Mouse (Mus musculus) heart, adult 2 months (tissue): ENCODE results near the gene Obp2b. TPM values are rescaled to one million over a fixed set of nuclear protein-coding genes. Genes with fewer than 3 reads are reported as not detected.

ENCODE experiments used
- DNase-seq, 2 experiments: peaks; one replicate each; pipeline ENCODE4 v3.0.0; 2021
- H3K27ac ChIP-seq: fragments of 200-600 bp; 2 replicates; pipeline ENCODE4 v1.8.1; 2022
- H3K27me3 ChIP-seq: fragments of 200-500 bp; 2 replicates; pipeline ENCODE4 v1.6.1; 2012; ENCODE audit warnings: mild to moderate bottlenecking, low read length, inconsistent platforms, mixed read lengths; ENCODE audit not compliant: control insufficient read depth, insufficient read depth
- H3K36me3 ChIP-seq: fragments of 200-500 bp; 2 replicates; pipeline ENCODE4 v1.6.1; 2012; ENCODE audit warnings: low read length, inconsistent platforms; ENCODE audit not compliant: control insufficient read depth, insufficient read depth
- H3K4me1 ChIP-seq: fragments of 200-500 bp; 2 replicates; pipeline ENCODE4 v1.6.1; 2011; ENCODE audit warnings: low read length; ENCODE audit not compliant: control insufficient read depth, insufficient read depth
- H3K4me3 ChIP-seq: fragments of 200-600 bp; 2 replicates; pipeline ENCODE4 v1.8.1; 2022
- H3K79me2 ChIP-seq: fragments of 200-500 bp; replicated peaks from 2 replicates; pipeline ENCODE4 v1.6.1; 2012; ENCODE audit warnings: mild to moderate bottlenecking, inconsistent platforms, low read length, moderate library complexity, mixed read lengths; ENCODE audit not compliant: control insufficient read depth, insufficient read depth
- H3K9ac ChIP-seq: fragments of 200-500 bp; 2 replicates; pipeline ENCODE4 v1.6.1; 2012; ENCODE audit warnings: low read depth, mild to moderate bottlenecking, control low read depth, inconsistent platforms, low read length, mixed read lengths
- CTCF ChIP-seq: fragments of 200-600 bp; IDR thresholded peaks from 2 replicates; pipeline ENCODE4 v1.8.1; 2022; ENCODE audit warnings: antibody characterized with exemption, mild to moderate bottlenecking, moderate library complexity
- EP300 ChIP-seq: fragments of 200-500 bp; IDR thresholded peaks from 2 replicates; pipeline ENCODE4 v1.6.1; 2011; ENCODE audit warnings: low read depth, low read length, control low read depth; ENCODE audit not compliant: insufficient read depth
- POLR2A ChIP-seq: fragments of 200-500 bp; IDR thresholded peaks from 2 replicates; pipeline ENCODE4 v1.6.1; 2011; ENCODE audit warnings: mild to moderate bottlenecking, low read depth, low read length, control low read depth; ENCODE audit not compliant: insufficient read depth
- WGBS: fragments of 180-500 bp; shearing (Covaris S2); methylation state at CpG from one replicate; pipeline ENCODE4 v1.1.7; 2018; 5-methylcytosine and 5-hydroxymethylcytosine counted together
- intact Hi-C: fragments of 180-260 bp; cut with DNase I; formaldehyde crosslinking; loops from one replicate; pipeline ENCODE4 v1.15.1; 2025
- polyA plus RNA-seq: library from polyadenylated mRNA; depleted of rRNA; stranded (reverse); fragments of >200 nt; gene quantifications from 2 replicates; pipeline ENCODE4 v1.2.3, GENCODE M21; 2012
- total RNA-seq, 2 experiments: library from RNA; stranded (reverse); gene quantifications; 2 replicates each; pipeline ENCODE4 v1.2.3; 2021

Gene Obp2b
- total and polyA plus RNA-seq, 3 experiments, result not detected

DNA sequence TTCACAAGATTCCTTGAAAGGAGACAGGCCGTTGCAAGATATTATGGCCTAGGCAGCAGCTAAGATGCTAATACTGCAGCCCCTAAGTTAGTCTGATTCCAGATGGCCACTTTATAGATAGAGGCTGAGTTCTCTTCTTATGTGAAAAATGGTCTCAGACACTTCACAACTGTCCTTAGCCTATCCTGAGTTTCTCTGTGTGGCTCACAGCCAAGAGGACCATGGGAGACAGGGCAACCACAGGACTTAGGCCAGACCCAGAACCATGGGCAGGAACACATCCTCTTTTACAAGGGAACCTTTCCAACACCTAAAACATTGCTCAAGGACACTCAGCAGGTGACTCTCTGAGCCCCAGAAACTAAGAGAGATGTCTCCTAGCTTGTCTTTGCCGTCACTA lies 36.7 kb downstream of the Obp2b start:
- H3K27me3 ChIP-seq, result no peaks in the 10 kb centered on the region
- WGBS, result 80% methylated on average over 2 of the region's 2 CpGs
- no peak for DNase-seq

DNA sequence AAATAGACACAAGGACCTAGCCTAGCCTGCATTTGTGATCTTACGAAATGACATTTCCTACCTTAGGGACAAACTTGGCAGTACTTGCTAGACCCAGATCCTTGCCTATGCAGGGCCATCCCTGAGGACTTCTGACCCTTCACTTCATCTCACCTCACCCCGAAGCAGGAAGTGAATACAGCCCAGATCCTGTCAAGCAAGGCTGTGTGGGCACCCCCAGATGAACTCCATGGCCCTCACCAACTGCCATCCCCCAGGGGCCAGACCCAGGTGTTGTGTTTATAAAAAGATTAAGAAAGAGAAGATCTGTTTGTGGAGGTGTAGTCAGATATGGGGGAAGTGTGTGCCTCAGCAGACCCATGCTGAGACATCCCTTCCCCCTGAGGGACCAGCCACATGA lies 37.8 kb downstream of the Obp2b start:
- TF ChIP-seq CTCF, result no peak
- TF ChIP-seq EP300, result no peak
- no peak for TF ChIP-seq POLR2A
- intact Hi-C loops, result no loop called here
- Histone ChIP-seq H3K36me3 (no peaks in the 10 kb centered on the region), H3K4me1 (no peaks in the 10 kb centered on the region), H3K9ac (no peak overlapping the region), H3K27me3 (no peaks in the 10 kb centered on the region), H3K27ac (no peak overlapping the region), H3K79me2 (no peaks in the 10 kb centered on the region), H3K4me3 (no peak overlapping the region)
- no peak for DNase-seq
- 64% methylated on average over 2 of the region's 2 CpGs for WGBS

More for the DNA sequence above, 36.7 kb downstream of the Obp2b start:
- H3K9ac ChIP-seq, result no peak overlapping the region
- no peaks in the 10 kb centered on the region for H3K79me2 ChIP-seq
- no peak overlapping the region for H3K4me3 ChIP-seq
- TF ChIP-seq POLR2A (no peak), EP300 (no peak), CTCF (no peak)
- H3K27ac ChIP-seq, result no peak overlapping the region
- H3K36me3 ChIP-seq, result no peaks in the 10 kb centered on the region
- intact Hi-C loops, result no loop called here
- no peaks in the 10 kb centered on the region for H3K4me1 ChIP-seq

- 73% methylated on average over 3 of the region's 3 CpGs for WGBS
- no peak for DNase-seq
- H3K79me2 ChIP-seq, result no peaks in the 10 kb centered on the region
- no peaks in the 10 kb centered on the region for H3K27me3 ChIP-seq
- no peaks in the 10 kb centered on the region for H3K36me3 ChIP-seq
- no peak overlapping the region for H3K9ac ChIP-seq
- H3K4me3 ChIP-seq, result no peak overlapping the region
- H3K4me1 ChIP-seq, result no peaks in the 10 kb centered on the region
- no peak overlapping the region for H3K27ac ChIP-seq
- no peak for TF ChIP-seq CTCF
- no peak for TF ChIP-seq POLR2A
- no peak for TF ChIP-seq EP300
- intact Hi-C loops, result no loop called here
Measured at GRCm38 (mm10) chr2:25775991-25776390, 39.2 kb downstream of the Obp2b start.

DNA sequence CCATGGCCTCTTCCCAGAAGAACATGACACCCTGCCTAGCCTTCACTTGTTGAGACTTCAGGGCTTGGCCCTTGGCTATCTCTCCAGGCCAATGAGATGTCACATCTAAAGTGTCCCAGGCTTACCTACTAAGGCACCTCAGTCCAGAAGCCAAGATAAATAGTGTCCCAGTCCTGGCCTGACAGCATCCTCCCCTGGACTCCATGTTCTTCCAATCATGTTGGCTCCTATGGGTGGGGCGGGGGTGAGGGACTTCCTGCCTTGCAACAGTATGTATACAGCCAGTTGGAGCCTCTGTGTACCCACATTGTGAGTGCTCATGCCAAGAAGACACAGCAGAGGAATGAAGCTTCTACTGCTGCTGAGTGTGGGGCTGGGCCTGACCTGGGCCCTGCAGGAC lies 39.9 kb downstream of the Obp2b start, which contains the start of gene Lcn11:
Gene Lcn11, plus strand, starts transcription at position 301 of the 400 bp plus-strand sequence.
- Histone ChIP-seq H3K4me1 (no peaks in the 10 kb centered on the region), H3K9ac (no peak within 1 kb of the TSS), H3K36me3 (no peaks in the 10 kb centered on the region), H3K27me3 (no peaks in the 10 kb centered on the region), H3K79me2 (no peaks in the 10 kb centered on the region), H3K4me3 (no peak within 1 kb of the TSS), H3K27ac (no peak within 1 kb of the TSS)
- intact Hi-C loops, result no loop called here
- no peak for TF ChIP-seq EP300
- WGBS, result 83% methylated on average over 1 of the region's 1 CpGs
- no peak for DNase-seq

DNA sequence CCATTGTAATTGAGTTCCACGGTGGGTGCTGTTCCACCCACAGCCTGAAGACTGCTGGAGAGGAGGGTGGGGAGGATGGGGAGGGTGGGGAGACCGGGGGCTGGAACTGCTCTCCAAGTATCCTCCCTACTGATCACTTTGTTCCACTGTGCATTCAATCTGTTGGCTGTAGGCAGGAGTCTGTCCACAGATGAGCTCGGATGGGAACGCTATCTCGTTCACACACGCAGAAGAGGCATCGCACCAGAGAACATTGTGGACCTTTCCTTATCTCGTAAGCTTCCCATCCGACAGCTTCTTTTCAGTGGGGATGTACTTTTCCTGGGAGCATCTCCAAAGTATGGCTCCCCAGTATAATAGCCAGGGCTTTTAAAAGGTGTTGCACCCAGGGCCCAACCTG lies 42.3 kb downstream of the Obp2b start:
- Histone ChIP-seq H3K4me1 (no peaks in the 10 kb centered on the region), H3K27me3 (no peaks in the 10 kb centered on the region), H3K27ac (no peak overlapping the region), H3K79me2 (no peaks in the 10 kb centered on the region), H3K36me3 (no peaks in the 10 kb centered on the region), H3K9ac (no peak overlapping the region), H3K4me3 (no peak overlapping the region)
- no peak for DNase-seq
- WGBS, result 69% methylated on average over 9 of the region's 9 CpGs
- intact Hi-C loops, result no loop called here
- TF ChIP-seq POLR2A (no peak), CTCF (no peak), EP300 (no peak)

GRCm38 (mm10) chr2:25780921-25781320 lies 44.1 kb downstream of the Obp2b start:
- H3K27ac ChIP-seq, result no peak overlapping the region
- no peaks in the 10 kb centered on the region for H3K4me1 ChIP-seq
- 70% methylated on average over 4 of the region's 4 CpGs for WGBS
- TF ChIP-seq EP300 (no peak), POLR2A (no peak), CTCF (no peak)
- intact Hi-C loops, result no loop called here
- H3K36me3 ChIP-seq, result no peaks in the 10 kb centered on the region
- H3K27me3 ChIP-seq, result no peaks in the 10 kb centered on the region
- H3K79me2 ChIP-seq, result no peaks in the 10 kb centered on the region
- H3K4me3 ChIP-seq, result no peak overlapping the region
- no peak for DNase-seq
- no peak overlapping the region for H3K9ac ChIP-seq
